Mouse (Mus musculus) right cerebral cortex, adult 18-20 months (tissue): ENCODE measurements around the gene Ggt7.
"Not testable (repeated sequence)": the region's sequence is repeated elsewhere in the genome, so short reads cannot be mapped to it uniquely, and the experiment has no call there.

Source experiments
- DNase-seq: peaks from one replicate; pipeline ENCODE4 v3.0.0; 2022; ENCODE audit warnings: mixed read lengths

Gene Ggt7

GRCm38 (mm10) chr2:155507721-155508470 is 10.1 kb downstream of the Ggt7 start:
- DNase-seq, result peak; percentile 71

GRCm38 (mm10) chr2:155505811-155506210 is 12.2 kb downstream of the Ggt7 start:
- no peak for DNase-seq

- peak; percentile 46 for DNase-seq
Observed at GRCm38 (mm10) chr2:155504440-155505355, 13.3 kb downstream of the Ggt7 start.

GRCm38 (mm10) chr2:155502596-155502995 is 15.4 kb downstream of the Ggt7 start:
- peak; percentile 71 for DNase-seq

- no peak for DNase-seq
Observed at GRCm38 (mm10) chr2:155490998-155491397, 27.0 kb downstream of the Ggt7 start.

GRCm38 (mm10) chr2:155482021-155482420 is 36.0 kb downstream of the Ggt7 start:
- no peak for DNase-seq

GRCm38 (mm10) chr2:155473570-155474088 is 44.4 kb downstream of the Ggt7 start, which contains the start of gene Ncoa6:
Gene Ncoa6, minus strand, starts transcription at chr2:155473894.
- DNase-seq, result peak; percentile 65

- DNase-seq, result peak; percentile 19
Observed at GRCm38 (mm10) chr2:155472671-155473569, 45.1 kb downstream of the Ggt7 start.

GRCm38 (mm10) chr2:155466861-155467260 is 51.2 kb downstream of the Ggt7 start:
- DNase-seq, result no peak

GRCm38 (mm10) chr2:155453591-155453990 is 64.4 kb downstream of the Ggt7 start:
- DNase-seq, result peak; percentile 5

GRCm38 (mm10) chr2:155451256-155451655 is 66.8 kb downstream of the Ggt7 start:
- no peak for DNase-seq

GRCm38 (mm10) chr2:155447906-155448305 is 70.1 kb downstream of the Ggt7 start:
- not testable (repeated sequence) for DNase-seq

GRCm38 (mm10) chr2:155443446-155443845 is 74.6 kb downstream of the Ggt7 start:
- no peak for DNase-seq

GRCm38 (mm10) chr2:155442916-155443315 is 75.1 kb downstream of the Ggt7 start:
- DNase-seq, result no peak
